Mouse (Mus musculus) Muller cell, postnatal 12 days (primary cell): Measurements from ENCODE around the gene Rpap3.

Source experiments
- DNase-seq: peaks from one replicate; pipeline ENCODE4 v3.0.0-alpha.2; 2015; ENCODE audit errors: inconsistent ontology term

Gene Rpap3

GRCm38 (mm10) chr15:97705211-97706050, at the start of gene Rpap3:
Gene Rpap3, minus strand, starts transcription at chr15:97705825.
- peak; percentile 84 for DNase-seq

DNA sequence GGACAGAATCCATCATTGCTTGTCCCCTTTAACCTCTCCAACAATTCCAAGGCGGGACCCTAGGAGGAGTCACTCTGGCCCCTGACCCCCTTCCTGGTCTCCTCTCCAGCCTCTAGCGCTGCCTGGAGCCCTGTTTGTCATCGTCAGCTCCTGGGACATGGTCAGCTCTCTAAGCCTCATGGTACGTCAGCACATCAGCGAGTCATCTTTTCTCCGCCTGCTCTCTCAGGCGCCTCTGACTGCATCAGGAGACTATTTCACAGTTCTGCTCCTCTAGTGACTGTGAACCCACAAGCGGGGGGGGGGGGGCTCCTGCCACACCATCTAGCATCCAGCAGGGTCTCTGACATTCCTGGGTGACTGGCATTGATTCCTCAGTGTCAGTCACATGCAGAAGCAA, 49.7 kb upstream of the Rpap3 start:
- DNase-seq: peak; percentile 68

DNA sequence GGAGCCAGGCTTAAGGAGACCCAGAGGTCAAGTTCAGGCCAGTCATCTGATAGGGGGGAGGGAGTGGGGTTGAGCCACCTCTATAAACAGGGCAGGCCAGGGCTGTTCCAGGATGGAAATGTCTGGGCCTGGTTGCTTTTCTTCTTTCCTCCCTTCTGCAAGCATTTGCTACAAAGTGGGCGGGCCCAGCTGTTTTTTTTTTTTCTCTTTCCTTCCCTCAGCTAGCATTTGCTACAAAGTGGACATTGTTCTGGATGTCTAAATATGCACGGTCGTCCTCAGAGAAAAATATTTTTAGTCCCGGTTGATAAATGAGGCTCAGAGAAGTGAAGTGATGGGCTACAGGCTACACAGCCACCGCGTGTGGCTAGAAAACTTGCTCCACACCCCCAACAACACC, 48.9 kb upstream of the Rpap3 start:
- no peak for DNase-seq

DNA sequence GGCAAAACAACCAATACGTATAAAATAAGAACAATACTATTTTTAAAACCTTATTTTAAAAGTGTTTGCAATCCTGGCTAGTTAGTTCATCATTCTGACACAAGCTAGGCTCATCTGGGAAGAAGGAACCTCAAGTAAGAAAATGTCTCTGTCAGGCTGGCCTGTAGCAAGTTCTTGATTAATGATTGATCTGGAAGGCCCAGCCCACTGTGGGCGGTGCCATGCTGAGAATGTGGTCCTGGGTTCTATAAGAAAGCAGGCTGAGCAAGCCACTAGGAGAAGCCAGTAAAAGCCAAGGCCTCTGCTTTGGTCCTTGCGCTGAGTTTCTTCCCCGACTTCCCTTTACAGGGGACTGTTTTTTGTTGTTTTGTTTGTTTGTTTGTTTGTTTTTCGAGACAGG, 46.9 kb upstream of the Rpap3 start:
- no peak for DNase-seq

DNA sequence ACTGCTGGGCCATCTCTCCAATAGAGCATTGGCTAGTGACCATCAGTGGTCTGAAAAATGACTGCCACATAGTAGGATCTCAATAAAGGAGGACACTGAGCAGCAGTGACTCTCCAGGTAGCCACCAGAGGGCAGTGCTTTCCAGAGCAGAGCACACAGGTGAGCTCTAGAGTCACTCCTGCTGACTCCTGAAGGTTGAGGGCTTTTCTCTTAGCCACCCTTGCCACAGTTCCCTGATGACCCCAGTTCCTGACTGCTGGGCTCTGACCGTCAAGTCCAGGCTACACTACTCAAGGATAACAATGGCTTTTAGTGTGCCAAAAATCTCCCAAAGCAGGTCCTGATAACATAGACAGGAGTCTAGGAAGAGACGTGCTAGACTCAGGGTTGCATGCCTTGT, 46.1 kb upstream of the Rpap3 start:
- DNase-seq: no peak

DNA sequence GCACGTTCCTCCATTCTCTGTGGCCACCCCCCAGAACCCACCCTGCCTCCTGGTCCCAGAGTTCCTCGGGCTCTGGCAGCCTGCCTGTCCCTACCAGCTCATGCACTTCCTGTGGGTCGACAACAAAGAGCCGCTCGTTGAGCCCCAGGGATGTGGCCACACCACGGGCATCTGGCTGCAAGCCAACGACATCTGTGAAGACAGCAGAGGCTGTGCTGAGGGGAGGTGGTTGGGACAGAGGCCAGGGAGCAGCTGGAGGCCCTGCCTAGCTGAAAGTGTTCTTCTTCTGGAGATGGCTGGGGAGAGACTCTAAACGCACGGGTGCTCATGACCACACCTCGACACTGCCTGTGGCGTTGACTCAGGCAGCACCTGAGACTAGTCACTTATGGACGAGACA, 45.1 kb upstream of the Rpap3 start:
- DNase-seq: peak; percentile 93

- DNase-seq: no peak
Measured at GRCm38 (mm10) chr15:97749841-97750240, 44.2 kb upstream of the Rpap3 start.

GRCm38 (mm10) chr15:97749397-97749796, 43.8 kb upstream of the Rpap3 start:
- DNase-seq: no peak

GRCm38 (mm10) chr15:97748964-97749363, 43.3 kb upstream of the Rpap3 start:
- DNase-seq: no peak

- DNase-seq: no peak
Measured at GRCm38 (mm10) chr15:97748309-97748708, 42.7 kb upstream of the Rpap3 start.

DNA sequence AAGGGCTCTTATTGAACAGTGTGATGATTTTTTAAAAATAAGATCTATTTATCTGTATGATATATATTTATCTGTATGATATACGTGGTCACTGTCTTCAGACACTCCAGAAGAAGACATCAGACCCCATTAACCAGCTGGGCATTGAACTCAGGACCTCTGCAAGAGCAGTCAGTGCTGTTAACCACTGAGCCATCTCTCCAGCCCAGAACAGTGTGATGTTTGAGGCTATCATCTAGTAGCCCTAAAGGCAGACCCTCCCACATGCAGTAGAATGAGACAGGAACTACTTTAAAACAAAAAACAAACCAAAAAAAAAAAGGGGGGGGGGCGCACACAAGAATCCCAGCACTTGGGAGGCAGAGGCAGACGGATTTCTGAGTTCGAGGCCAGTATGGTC, 41.9 kb upstream of the Rpap3 start:
- DNase-seq: no peak

DNA sequence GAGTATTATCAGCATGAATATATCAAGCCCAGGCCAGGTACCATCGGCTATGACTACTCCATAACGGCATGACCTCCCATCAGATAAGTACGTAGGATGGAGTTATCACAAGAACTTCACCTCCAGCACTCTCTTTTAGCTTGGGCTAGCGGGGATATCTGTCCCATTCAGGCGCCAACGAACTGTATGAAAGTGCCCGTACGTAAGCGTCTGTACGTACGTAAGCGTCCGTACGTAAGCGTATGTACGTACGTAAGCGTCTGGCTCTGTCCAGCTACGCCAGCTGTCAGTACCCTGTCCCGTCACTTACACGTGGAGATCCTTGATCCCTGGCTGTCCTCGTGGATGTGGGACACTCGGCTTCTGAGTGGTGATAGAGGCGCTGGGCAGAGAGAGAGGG, 41.1 kb upstream of the Rpap3 start:
- no peak for DNase-seq

DNA sequence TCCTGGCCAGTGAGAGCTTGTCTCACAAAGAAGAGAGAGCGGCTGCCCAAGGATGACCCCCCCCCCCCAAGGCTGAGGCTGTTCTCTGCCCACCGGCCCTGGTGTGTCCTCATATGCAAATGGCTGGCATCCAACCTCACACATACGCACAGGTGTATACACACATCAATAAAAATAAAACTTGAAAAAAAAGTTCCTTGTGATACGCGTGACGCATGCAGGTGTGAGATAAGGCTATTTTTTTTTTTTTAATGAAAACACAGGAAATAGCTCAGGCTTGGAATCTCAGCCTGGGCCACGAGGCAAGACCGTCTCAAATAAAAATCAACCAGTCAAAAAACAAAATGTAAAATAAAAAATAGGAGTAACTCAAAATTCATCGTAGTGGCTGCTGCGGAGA, 40.7 kb upstream of the Rpap3 start:
- no peak for DNase-seq

GRCm38 (mm10) chr15:97745331-97745730, 39.7 kb upstream of the Rpap3 start:
- DNase-seq: no peak

- no peak for DNase-seq
Measured at GRCm38 (mm10) chr15:97744930-97745329, 39.3 kb upstream of the Rpap3 start.

GRCm38 (mm10) chr15:97743961-97744525, 38.4 kb upstream of the Rpap3 start:
- no peak for DNase-seq

DNA sequence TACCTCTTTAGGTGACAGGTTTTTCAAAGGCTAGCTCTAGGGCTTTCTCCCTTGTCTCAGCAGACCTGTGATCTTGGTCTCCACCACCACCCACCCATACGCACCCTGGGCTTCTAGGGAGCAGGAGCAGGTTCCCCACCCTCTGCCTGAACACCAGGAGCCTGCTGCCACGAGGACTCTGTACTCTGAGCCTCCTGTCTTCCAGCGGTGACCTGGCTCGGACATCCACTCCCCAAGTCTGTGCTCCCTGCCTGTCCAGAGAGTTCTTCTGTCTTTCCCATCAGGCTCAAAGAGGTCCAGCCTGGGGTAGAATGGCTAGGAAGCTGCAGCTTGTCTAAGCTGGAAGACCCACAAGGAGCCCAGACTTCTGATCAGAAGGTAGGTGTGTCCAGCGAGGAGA, 37.6 kb upstream of the Rpap3 start:
- DNase-seq: no peak

DNA sequence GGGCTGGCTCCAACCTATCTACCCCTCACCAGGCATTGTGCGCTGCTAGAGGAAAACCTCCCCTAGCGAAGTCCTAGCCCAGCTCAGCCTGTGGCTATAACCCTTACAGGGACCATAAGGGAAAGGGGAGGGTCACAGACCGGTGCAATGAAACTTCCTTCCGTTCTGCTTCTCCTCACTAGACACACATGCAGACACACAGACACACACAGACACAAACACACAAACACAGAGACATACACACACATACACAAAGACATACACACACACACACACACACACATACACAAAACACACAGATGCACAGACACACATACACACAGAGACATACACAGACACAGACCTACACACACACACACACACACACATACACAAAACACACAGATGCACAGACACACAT, 37.0 kb upstream of the Rpap3 start:
- DNase-seq: no peak

GRCm38 (mm10) chr15:97742074-97742473, 36.4 kb upstream of the Rpap3 start:
- no peak for DNase-seq

- DNase-seq: no peak
Measured at GRCm38 (mm10) chr15:97741662-97742061, 36.0 kb upstream of the Rpap3 start.

DNA sequence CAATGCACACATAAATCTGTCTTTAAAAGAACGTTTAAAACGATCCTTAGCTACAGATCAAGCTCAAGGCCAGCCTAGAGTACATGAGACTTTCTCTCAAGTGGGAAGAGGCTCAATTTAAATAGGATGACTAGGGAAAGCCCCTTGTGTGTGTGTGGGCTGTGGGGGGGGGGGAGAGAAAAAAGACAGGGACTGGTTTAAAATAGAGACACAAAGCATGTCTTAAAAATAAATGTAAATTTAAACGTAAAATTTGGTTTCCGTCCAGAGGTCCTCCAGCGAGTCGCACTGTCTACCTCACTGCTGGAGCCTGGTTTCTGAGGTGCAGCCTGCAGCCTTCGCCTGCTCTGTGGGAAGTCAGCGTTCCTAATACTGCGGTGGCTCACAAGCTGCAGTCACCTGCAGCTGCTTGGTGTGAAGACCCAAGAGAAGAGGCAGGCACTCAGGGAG, 34.7 kb upstream of the Rpap3 start:
- no peak for DNase-seq

- DNase-seq: no peak
Measured at GRCm38 (mm10) chr15:97738923-97739322, 33.3 kb upstream of the Rpap3 start.

- DNase-seq: no peak
Measured at GRCm38 (mm10) chr15:97731988-97732387, 26.4 kb upstream of the Rpap3 start.
